Mouse (Mus musculus): ENCODE data around the gene Kcnma1. TPM values are rescaled to one million over a fixed set of nuclear protein-coding genes. Genes with fewer than 3 reads are reported as not detected.

Kcnma1 gene
- polyA plus RNA-seq, 1 experiment from 2014 or later: 6.0 TPM

- Histone ChIP-seq H3K27ac (no peak overlapping the region), H3K36me3 (no peaks in the 10 kb centered on the region), H3K4me1 (peaks cover 13% of the 10 kb centered on the region), H3K9me3 (no peaks in the 10 kb centered on the region), H3K4me2 (replicated peaks) (no peak overlapping the region), H3K9ac (no peak overlapping the region), H3K27me3 (0 out of 2 replicates have a peak, but pooled peaks cover 4% of the 10 kb centered on the region), H3K4me3 (no peak overlapping the region)
- no peak for ATAC-seq (ENCODE audit: low FRiP score, low read depth)
- WGBS: 67% methylated on average over 1 of the region's 1 CpGs
Measured at GRCm38 (mm10) chr14:23570251-23570650, 444.0 kb downstream of the Kcnma1 start.

DNA sequence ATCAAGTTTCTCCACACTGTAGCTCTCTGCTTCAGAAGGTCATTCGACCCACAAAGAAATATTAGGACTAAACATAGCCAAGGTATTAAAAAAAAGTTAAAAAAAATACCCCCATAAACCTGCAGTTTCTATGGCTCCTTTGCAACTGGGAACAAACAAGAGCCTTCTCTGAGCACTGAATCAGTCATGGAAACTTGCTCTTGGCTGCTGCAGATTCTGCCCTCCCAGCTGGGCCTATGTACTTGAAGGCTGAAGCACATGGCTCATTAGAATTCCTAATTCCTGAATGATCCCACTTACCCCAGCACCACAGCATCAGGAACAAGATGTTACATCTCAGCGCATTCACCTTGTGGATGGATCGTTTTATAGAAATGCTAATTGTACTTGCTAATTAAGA, 448.4 kb downstream of the Kcnma1 start:
- no peak overlapping the region for H3K4me3 ChIP-seq
- H3K27me3 ChIP-seq: no peaks in the 10 kb centered on the region
- H3K4me2 ChIP-seq (replicated peaks): no peak overlapping the region
- no peak overlapping the region for H3K9ac ChIP-seq
- ATAC-seq (ENCODE audit: low FRiP score, low read depth): peak; percentile 57; the same call in 1 of the 2 replicates
- 61% methylated on average over 3 of the region's 3 CpGs for WGBS
- H3K36me3 ChIP-seq: no peaks in the 10 kb centered on the region
- H3K27ac ChIP-seq: 0 out of 2 replicates have a peak overlapping the region, but pooled peaks have one; percentile 3
- peaks cover 24% of the 10 kb centered on the region for H3K4me1 ChIP-seq
- no peaks in the 10 kb centered on the region for H3K9me3 ChIP-seq

GRCm38 (mm10) chr14:23564474-23564873, 449.8 kb downstream of the Kcnma1 start:
- WGBS: 78% methylated on average over 7 of the region's 7 CpGs
- Histone ChIP-seq H3K9ac (no peak overlapping the region), H3K4me2 (replicated peaks) (no peak overlapping the region), H3K27ac (no peak overlapping the region), H3K36me3 (no peaks in the 10 kb centered on the region), H3K9me3 (no peaks in the 10 kb centered on the region), H3K4me1 (peaks cover 24% of the 10 kb centered on the region), H3K27me3 (no peaks in the 10 kb centered on the region), H3K4me3 (no peak overlapping the region)
- no peak for ATAC-seq (ENCODE audit: low FRiP score, low read depth)

GRCm38 (mm10) chr14:23563180-23563579, 451.1 kb downstream of the Kcnma1 start:
- no peaks in the 10 kb centered on the region for H3K36me3 ChIP-seq
- H3K27me3 ChIP-seq: no peaks in the 10 kb centered on the region
- no peaks in the 10 kb centered on the region for H3K9me3 ChIP-seq
- H3K4me1 ChIP-seq: peaks cover 24% of the 10 kb centered on the region
- no peak for ATAC-seq (ENCODE audit: low FRiP score, low read depth)
- H3K9ac ChIP-seq: no peak overlapping the region
- H3K4me2 ChIP-seq (replicated peaks): no peak overlapping the region
- WGBS: 79% methylated on average over 2 of the region's 2 CpGs
- H3K4me3 ChIP-seq: no peak overlapping the region
- H3K27ac ChIP-seq: no peak overlapping the region

- WGBS: 66% methylated on average over 2 of the region's 2 CpGs
- no peak overlapping the region for H3K9ac ChIP-seq
- no peaks in the 10 kb centered on the region for H3K9me3 ChIP-seq
- no peak overlapping the region for H3K4me3 ChIP-seq
- H3K27ac ChIP-seq: no peak overlapping the region
- no peaks in the 10 kb centered on the region for H3K36me3 ChIP-seq
- H3K4me2 ChIP-seq (replicated peaks): no peak overlapping the region
- peaks cover 16% of the 10 kb centered on the region; the same call in 1 of the 2 replicates for H3K4me1 ChIP-seq
- ATAC-seq (ENCODE audit: low FRiP score, low read depth): no peak
- H3K27me3 ChIP-seq: no peaks in the 10 kb centered on the region
Measured at GRCm38 (mm10) chr14:23555647-23556046, 458.6 kb downstream of the Kcnma1 start.

DNA sequence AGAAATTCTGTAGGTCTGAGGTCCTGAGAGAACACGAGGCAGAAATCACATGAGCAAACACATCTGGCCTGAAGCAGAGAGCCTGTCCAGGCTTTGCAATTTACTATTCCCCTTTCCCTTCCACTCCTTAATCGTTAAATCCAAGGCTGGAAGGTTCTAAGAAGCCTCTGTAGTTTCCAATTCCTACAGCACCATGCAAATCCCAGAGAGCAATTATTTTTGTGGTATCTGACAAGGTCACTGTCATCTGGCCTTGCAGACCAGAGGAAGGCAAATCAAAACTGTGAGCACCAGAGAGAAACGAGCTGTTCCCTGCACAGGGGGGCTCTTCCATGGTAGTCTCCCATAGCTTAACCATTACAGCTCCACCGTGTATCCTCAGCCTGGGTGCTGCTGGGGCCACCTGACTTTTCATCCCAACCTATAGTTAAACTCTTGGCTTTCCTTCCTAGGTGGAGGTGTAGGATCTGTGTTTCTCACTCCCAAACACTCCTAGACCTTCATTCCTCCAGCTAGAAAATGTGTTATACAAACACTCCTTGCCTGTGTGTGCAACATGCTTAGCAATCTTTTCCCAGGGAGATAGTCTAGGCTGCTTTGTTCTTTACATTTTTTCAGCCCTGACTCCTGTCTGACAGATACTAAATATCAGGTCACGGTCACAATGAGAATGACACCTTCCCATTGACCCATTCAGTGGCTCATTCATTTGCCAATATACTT, 461.9 kb downstream of the Kcnma1 start:
- H3K4me1 ChIP-seq: peaks cover 22% of the 10 kb centered on the region
- no peak overlapping the region for H3K4me3 ChIP-seq
- H3K27ac ChIP-seq: no peak overlapping the region
- H3K9ac ChIP-seq: no peak overlapping the region
- no peaks in the 10 kb centered on the region for H3K27me3 ChIP-seq
- H3K9me3 ChIP-seq: no peaks in the 10 kb centered on the region
- no peaks in the 10 kb centered on the region for H3K36me3 ChIP-seq
- 27% methylated on average over 5 of the region's 5 CpGs for WGBS
- H3K4me2 ChIP-seq (replicated peaks): no peak overlapping the region
- ATAC-seq (ENCODE audit: low FRiP score, low read depth): no peak

DNA sequence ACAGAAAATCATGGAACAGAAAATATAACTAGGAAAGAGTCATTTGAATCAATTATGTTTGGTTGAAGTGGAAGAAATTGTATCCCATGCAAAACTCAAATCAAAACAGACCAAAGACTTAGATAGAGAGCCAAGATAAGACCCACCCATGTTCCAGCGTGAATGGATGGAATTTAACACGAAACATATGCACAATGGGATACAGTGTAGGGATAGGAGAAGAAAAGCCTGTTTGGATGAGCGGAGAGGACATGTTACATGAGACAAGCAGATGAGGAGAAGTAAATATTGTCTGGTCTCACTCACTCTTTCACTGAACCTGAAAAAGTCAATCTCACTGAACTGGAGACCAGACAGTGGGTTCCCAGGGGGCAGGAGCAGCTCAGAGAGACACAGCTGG, 463.8 kb downstream of the Kcnma1 start:
- no peak for ATAC-seq (ENCODE audit: low FRiP score, low read depth)
- 73% methylated on average over 3 of the region's 3 CpGs for WGBS
- H3K27me3 ChIP-seq: no peaks in the 10 kb centered on the region

GRCm38 (mm10) chr14:23542131-23542530, 472.2 kb downstream of the Kcnma1 start:
- Histone ChIP-seq H3K4me2 (replicated peaks) (no peak overlapping the region), H3K27ac (no peak overlapping the region), H3K4me3 (no peak overlapping the region), H3K9ac (no peak overlapping the region), H3K36me3 (no peaks in the 10 kb centered on the region), H3K4me1 (peaks cover 13% of the 10 kb centered on the region), H3K27me3 (no peaks in the 10 kb centered on the region), H3K9me3 (no peaks in the 10 kb centered on the region)
- 21% methylated on average over 6 of the region's 6 CpGs for WGBS
- peak; percentile 36; the same call in 1 of the 2 replicates for ATAC-seq (ENCODE audit: low FRiP score, low read depth)

More for the DNA sequence above, 463.8 kb downstream of the Kcnma1 start:
- peaks cover 25% of the 10 kb centered on the region for H3K4me1 ChIP-seq
- H3K4me3 ChIP-seq: no peak overlapping the region
- no peaks in the 10 kb centered on the region for H3K36me3 ChIP-seq
- no peak overlapping the region for H3K4me2 ChIP-seq (replicated peaks)
- no peak overlapping the region for H3K9ac ChIP-seq
- H3K27ac ChIP-seq: no peak overlapping the region
- H3K9me3 ChIP-seq: no peaks in the 10 kb centered on the region

DNA sequence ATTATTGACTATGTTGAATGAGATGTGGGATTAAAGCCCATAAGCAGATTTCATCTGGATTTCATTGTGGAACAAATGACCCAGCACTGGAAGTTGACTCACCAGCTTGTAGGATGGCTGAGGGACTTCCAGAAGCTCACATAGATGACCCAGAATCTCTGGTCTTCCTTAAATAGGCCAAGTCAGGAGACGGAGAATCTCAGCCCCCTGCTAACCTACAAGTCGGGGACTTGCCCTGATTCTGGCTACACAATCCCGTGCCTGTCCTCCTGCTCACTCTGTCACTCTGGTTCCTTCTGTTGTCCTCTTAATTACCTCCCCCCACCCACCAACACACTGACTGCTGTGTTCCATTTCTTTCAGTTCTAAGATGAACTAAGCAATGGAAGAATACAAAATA, 474.7 kb downstream of the Kcnma1 start:
- Histone ChIP-seq H3K9me3 (no peaks in the 10 kb centered on the region), H3K36me3 (no peaks in the 10 kb centered on the region), H3K27ac (no peak overlapping the region), H3K4me2 (replicated peaks) (no peak overlapping the region), H3K4me3 (no peak overlapping the region), H3K9ac (no peak overlapping the region), H3K4me1 (peaks cover 8% of the 10 kb centered on the region), H3K27me3 (no peaks in the 10 kb centered on the region)
- ATAC-seq (ENCODE audit: low FRiP score, low read depth): no peak
- 91% methylated on average over 3 of the region's 3 CpGs for WGBS

- ATAC-seq (ENCODE audit: low FRiP score, low read depth): no peak
- no peaks in the 10 kb centered on the region for H3K36me3 ChIP-seq
- H3K27ac ChIP-seq: no peak overlapping the region
- H3K4me2 ChIP-seq (replicated peaks): no peak overlapping the region
- H3K9ac ChIP-seq: no peak overlapping the region
- H3K9me3 ChIP-seq: no peaks in the 10 kb centered on the region
- H3K4me3 ChIP-seq: no peak overlapping the region
- WGBS: 86% methylated on average over 3 of the region's 3 CpGs
- no peaks in the 10 kb centered on the region for H3K27me3 ChIP-seq
- H3K4me1 ChIP-seq: peaks cover 14% of the 10 kb centered on the region
Measured at GRCm38 (mm10) chr14:23533346-23533745, 480.9 kb downstream of the Kcnma1 start.

- H3K4me2 ChIP-seq (replicated peaks): no peak overlapping the region
- H3K4me3 ChIP-seq: no peak overlapping the region
- H3K4me1 ChIP-seq: peaks cover 15% of the 10 kb centered on the region
- no peaks in the 10 kb centered on the region for H3K9me3 ChIP-seq
- no peak for ATAC-seq (ENCODE audit: low FRiP score, low read depth)
- H3K36me3 ChIP-seq: no peaks in the 10 kb centered on the region
- WGBS: 76% methylated on average over 8 of the region's 8 CpGs
- H3K27me3 ChIP-seq: no peaks in the 10 kb centered on the region
- no peak overlapping the region for H3K9ac ChIP-seq
- H3K27ac ChIP-seq: no peak overlapping the region
Measured at GRCm38 (mm10) chr14:23531735-23532525, 482.4 kb downstream of the Kcnma1 start.

- peak overlapping the region; percentile 48 for H3K27ac ChIP-seq
- no peak overlapping the region for H3K4me3 ChIP-seq
- no peaks in the 10 kb centered on the region for H3K36me3 ChIP-seq
- H3K9me3 ChIP-seq: no peaks in the 10 kb centered on the region
- no peak overlapping the region for H3K9ac ChIP-seq
- no peaks in the 10 kb centered on the region for H3K27me3 ChIP-seq
- no peak overlapping the region for H3K4me2 ChIP-seq (replicated peaks)
- 6% methylated on average over 4 of the region's 4 CpGs for WGBS
- H3K4me1 ChIP-seq: peaks cover 15% of the 10 kb centered on the region
- no peak for ATAC-seq (ENCODE audit: low FRiP score, low read depth)
Measured at GRCm38 (mm10) chr14:23529720-23530119, 484.6 kb downstream of the Kcnma1 start.
